Mouse (Mus musculus) CH12.LX (cell line): ENCODE measurements at regions not wholly inside any gene's neighbourhood (a gene's known extent, or its start where the extent isn't known, plus 50 kb on each side); places are given as distances from the start of the nearest gene placed in this dataset.

Source experiments
- DNase-seq: peaks from one replicate; pipeline ENCODE4 v3.0.0-alpha.2; 2013; ENCODE audit errors: extremely low read depth
- H3K27ac ChIP-seq: 2 replicates; pipeline ENCODE4 v1.5.1; 2012; ENCODE audit warnings: low read depth, mild to moderate bottlenecking, control low read depth, moderate library complexity; ENCODE audit not compliant: insufficient read depth
- H3K27me3 ChIP-seq: replicated peaks from 2 replicates; pipeline ENCODE3; 2012; ENCODE audit warnings: inconsistent platforms
- H3K36me3 ChIP-seq, 2 experiments: replicated peaks in 1 of 2; 2 replicates each; pipeline versions ENCODE3 to v1.6.1; 2012; ENCODE audit warnings: inconsistent platforms in 1 of 2, low read length in 1 of 2, mild to moderate bottlenecking in 1 of 2, mixed read lengths in 1 of 2, moderate library complexity in 1 of 2; ENCODE audit not compliant: control insufficient read depth in 1 of 2, insufficient read depth in 1 of 2
- H3K4me1 ChIP-seq, 2 experiments: 2 replicates each; pipeline ENCODE4 v1.6.1; 2012; ENCODE audit warnings: inconsistent platforms in 1 of 2, moderate library complexity in 1 of 2; ENCODE audit not compliant: insufficient read depth in 2 of 2, control insufficient read depth in 1 of 2
- H3K4me2 ChIP-seq: 2 replicates; pipeline ENCODE4 v1.6.1; 2012; ENCODE audit warnings: low read depth, mild to moderate bottlenecking, control low read depth; ENCODE audit not compliant: poor library complexity, insufficient read depth, severe bottlenecking
- H3K4me3 ChIP-seq, 3 experiments: fragments of 150-350 bp in 1 of 3; sonication (generic) in 1 of 3; replicated peaks in 1 of 3; 2 replicates each; pipeline versions ENCODE3 to v1.5.1; 2011 to 2012; ENCODE audit warnings: low read depth in 2 of 3, low read length in 2 of 3, mild to moderate bottlenecking in 2 of 3, moderate library complexity in 2 of 3, control low read depth in 1 of 3, improper control_type of control experiment in 1 of 3, inconsistent platforms in 1 of 3, mixed read lengths in 1 of 3; ENCODE audit not compliant: poor library complexity in 1 of 3
- H3K79me2 ChIP-seq: replicated peaks from 2 replicates; pipeline ENCODE4 v1.6.1; 2012; ENCODE audit warnings: mild to moderate bottlenecking, moderate library complexity; ENCODE audit not compliant: control insufficient read depth, poor library complexity, insufficient read depth, severe bottlenecking; ENCODE audit errors: extremely low read depth
- H3K9ac ChIP-seq: 2 replicates; pipeline ENCODE4 v1.6.1; 2012; ENCODE audit warnings: low read depth, mild to moderate bottlenecking, control low read depth, moderate library complexity; ENCODE audit not compliant: insufficient read depth
- H3K9me3 ChIP-seq: replicated peaks from 2 replicates; pipeline ENCODE3; 2012; ENCODE audit warnings: low read length, inconsistent platforms, mixed read lengths
- BHLHE40 ChIP-seq: IDR thresholded peaks from 2 replicates; pipeline ENCODE4 v1.6.1; 2011; ENCODE audit warnings: mild to moderate bottlenecking, low read depth, low read length, improper control_type of control experiment
- CHD1 ChIP-seq: IDR thresholded peaks from 2 replicates; pipeline ENCODE4 v1.6.1; 2012; ENCODE audit warnings: low read depth, low read length, improper control_type of control experiment, inconsistent platforms
- CHD2 ChIP-seq: IDR thresholded peaks from 2 replicates; pipeline ENCODE4 v1.6.1; 2011; ENCODE audit warnings: low read length, improper control_type of control experiment
- CTCF ChIP-seq, 2 experiments: IDR thresholded peaks in 1 of 2; conservative IDR thresholded peaks in 1 of 2; 2 replicates each; pipeline ENCODE4 v1.5.1; 2011 to 2012; ENCODE audit warnings: low read depth in 2 of 2, low read length in 2 of 2, improper control_type of control experiment in 1 of 2, inconsistent platforms in 1 of 2, mild to moderate bottlenecking in 1 of 2, moderate library complexity in 1 of 2
- ELF1 ChIP-seq: IDR thresholded peaks from 2 replicates; pipeline ENCODE4 v1.6.1; 2014; ENCODE audit warnings: low read depth, mild to moderate bottlenecking, inconsistent platforms, low read length, improper control_type of control experiment
- EP300 ChIP-seq: IDR thresholded peaks from 2 replicates; pipeline ENCODE4 v1.6.1; 2011; ENCODE audit warnings: low read length, improper control_type of control experiment
- GABPA ChIP-seq: IDR thresholded peaks from 2 replicates; pipeline ENCODE4 v1.6.1; 2012; ENCODE audit warnings: low read depth, low read length, improper control_type of control experiment, inconsistent platforms; ENCODE audit not compliant: insufficient replicate concordance
- IRF4 ChIP-seq: IDR thresholded peaks from 2 replicates; pipeline ENCODE4 v1.6.1; 2014; ENCODE audit warnings: low read depth, mild to moderate bottlenecking, inconsistent platforms, low read length, improper control_type of control experiment
- JUND ChIP-seq: conservative IDR thresholded peaks from 2 replicates; pipeline ENCODE4 v1.6.1; 2011; ENCODE audit warnings: low read depth, low read length, improper control_type of control experiment
- KAT2A ChIP-seq: IDR thresholded peaks from 2 replicates; pipeline ENCODE4 v1.6.1; 2012; ENCODE audit warnings: low read length, improper control_type of control experiment, inconsistent platforms; ENCODE audit not compliant: insufficient replicate concordance
- MAX ChIP-seq: IDR thresholded peaks from 2 replicates; pipeline ENCODE4 v1.6.1; 2011; ENCODE audit warnings: low read length, improper control_type of control experiment
- MAZ ChIP-seq: IDR thresholded peaks from 2 replicates; pipeline ENCODE4 v1.6.1; 2012; ENCODE audit warnings: low read depth, mild to moderate bottlenecking, inconsistent platforms, low read length, improper control_type of control experiment, moderate library complexity
- MEF2A ChIP-seq: IDR thresholded peaks from 2 replicates; pipeline ENCODE4 v1.6.1; 2014; ENCODE audit warnings: low read depth, mild to moderate bottlenecking, inconsistent platforms, low read length, improper control_type of control experiment, borderline replicate concordance
- NRF1 ChIP-seq: IDR thresholded peaks from 2 replicates; pipeline ENCODE4 v1.6.1; 2014; ENCODE audit warnings: low read depth, mild to moderate bottlenecking, inconsistent platforms, low read length, improper control_type of control experiment, moderate library complexity
- PAX5 ChIP-seq: IDR thresholded peaks from 2 replicates; pipeline ENCODE4 v1.6.1; 2012; ENCODE audit warnings: low read length, inconsistent platforms, mixed read lengths
- POLR2AphosphoS2 ChIP-seq: IDR thresholded peaks from 2 replicates; pipeline ENCODE4 v1.6.1; 2011; ENCODE audit warnings: low read depth, low read length, improper control_type of control experiment
- RAD21 ChIP-seq: IDR thresholded peaks from 2 replicates; pipeline ENCODE4 v1.6.1; 2011; ENCODE audit warnings: low read depth, mild to moderate bottlenecking, low read length, improper control_type of control experiment, moderate library complexity
- SIN3A ChIP-seq: IDR thresholded peaks from 2 replicates; pipeline ENCODE4 v1.6.1; 2012; ENCODE audit warnings: low read length, improper control_type of control experiment, inconsistent platforms
- SMC3 ChIP-seq: IDR thresholded peaks from 2 replicates; pipeline ENCODE4 v1.6.1; 2011; ENCODE audit warnings: low read depth, low read length, improper control_type of control experiment
- TCF12 ChIP-seq: IDR thresholded peaks from 2 replicates; pipeline ENCODE4 v1.6.1; 2014; ENCODE audit warnings: low read depth, mild to moderate bottlenecking, inconsistent platforms, low read length, improper control_type of control experiment
- UBTF ChIP-seq: IDR thresholded peaks from 2 replicates; pipeline ENCODE4 v1.6.1; 2012; ENCODE audit warnings: low read depth, mild to moderate bottlenecking, inconsistent platforms, low read length, improper control_type of control experiment, moderate library complexity
- ZKSCAN1 ChIP-seq: IDR thresholded peaks from 2 replicates; pipeline ENCODE4 v1.6.1; 2012; ENCODE audit warnings: low read depth, inconsistent platforms, low read length, improper control_type of control experiment, borderline replicate concordance
- ZNF384 ChIP-seq: IDR thresholded peaks from 2 replicates; pipeline ENCODE4 v1.6.1; 2012; ENCODE audit warnings: low read depth, low read length, improper control_type of control experiment, inconsistent platforms
- dilution Hi-C: fragments of 300-500 bp; cut with MboI; formaldehyde crosslinking; loops from 2 replicates; pipeline ENCODE4 v1.14.3; 2020; ENCODE audit warnings: low sequenced_read_pairs; ENCODE audit not compliant: extremely low pct_unique_long_range_greater_than_20kb, extremely low pct_ligation_motif_present
- in situ Hi-C: fragments of 300-500 bp; cut with MboI; formaldehyde crosslinking; loops from 3 replicates; pipeline ENCODE4 v1.14.3; 2019; ENCODE audit warnings: low sequenced_read_pairs, low pct_ligation_motif_present, low pct_unique_long_range_greater_than_20kb, mixed read lengths

DNA sequence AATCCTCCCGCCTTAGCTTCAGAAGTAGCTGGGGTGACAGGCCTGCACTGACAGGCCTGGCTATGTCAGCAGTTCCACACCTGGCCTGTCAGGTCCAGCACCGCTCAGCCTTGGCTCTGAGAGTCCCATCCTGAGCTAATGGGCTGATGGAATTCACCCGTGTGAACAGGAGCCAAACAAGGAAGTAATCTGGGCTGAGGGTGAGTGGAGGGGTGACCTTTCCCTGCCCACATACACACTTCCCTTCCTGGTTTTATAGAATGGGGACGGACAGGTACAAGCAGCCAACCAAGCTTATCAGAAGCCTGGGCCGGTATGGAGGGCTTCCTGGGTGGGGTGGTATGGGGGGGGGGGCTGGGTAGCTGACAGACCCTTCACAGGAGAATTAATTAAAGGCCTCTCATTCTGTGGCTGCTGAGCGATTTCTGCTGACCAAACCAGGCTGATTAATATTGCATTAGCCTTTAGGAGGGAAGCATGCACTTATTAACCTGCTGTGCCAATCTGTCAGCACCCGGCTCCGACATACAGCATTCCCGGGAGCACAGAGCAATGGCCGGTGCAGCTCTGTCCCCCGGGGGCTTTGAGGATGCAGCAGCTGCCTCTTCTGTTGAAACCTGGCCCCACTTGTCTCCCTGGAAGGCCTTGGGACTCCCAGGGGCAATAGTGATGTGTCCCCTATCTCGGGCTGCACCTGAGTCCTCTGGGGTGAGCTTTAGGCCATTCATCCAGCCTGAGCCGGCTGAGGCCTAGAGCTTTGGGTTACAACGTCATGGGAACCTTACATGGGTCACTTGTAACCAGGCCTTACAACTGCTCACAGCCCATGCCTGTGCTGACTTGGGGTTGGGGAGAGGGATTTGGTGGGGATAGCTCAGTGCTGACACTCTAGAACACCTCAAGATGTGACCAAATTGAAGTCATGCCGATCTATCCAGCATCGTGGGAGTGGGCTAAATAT is 95.2 kb downstream of the Micall2 start:
- no peak for DNase-seq
- H3K4me2 ChIP-seq, result no peak overlapping the region
- no peak overlapping the region for H3K4me3 ChIP-seq
- TF ChIP-seq ZNF384 (no peak), CHD2 (no peak), KAT2A (no peak), CHD1 (no peak), EP300 (no peak), ELF1 (no peak), MEF2A (no peak), PAX5 (no peak), SIN3A (no peak), IRF4 (no peak)
- no peaks in the 10 kb centered on the region for H3K4me1 ChIP-seq
- peaks cover 12% of the 10 kb centered on the region for H3K9me3 ChIP-seq
- H3K27ac ChIP-seq, result no peak overlapping the region
- H3K79me2 ChIP-seq, result no peaks in the 10 kb centered on the region
- H3K27me3 ChIP-seq, result peaks cover 73% of the 10 kb centered on the region
- dilution Hi-C loops, result no loop called here
- in situ Hi-C loops, result loop anchor here (10.0 kb wide), 1 partner anchor 46 kb away; no protein-coding TSS in a partner anchor
- H3K9ac ChIP-seq, result no peak overlapping the region
- no peaks in the 10 kb centered on the region for H3K36me3 ChIP-seq

DNA sequence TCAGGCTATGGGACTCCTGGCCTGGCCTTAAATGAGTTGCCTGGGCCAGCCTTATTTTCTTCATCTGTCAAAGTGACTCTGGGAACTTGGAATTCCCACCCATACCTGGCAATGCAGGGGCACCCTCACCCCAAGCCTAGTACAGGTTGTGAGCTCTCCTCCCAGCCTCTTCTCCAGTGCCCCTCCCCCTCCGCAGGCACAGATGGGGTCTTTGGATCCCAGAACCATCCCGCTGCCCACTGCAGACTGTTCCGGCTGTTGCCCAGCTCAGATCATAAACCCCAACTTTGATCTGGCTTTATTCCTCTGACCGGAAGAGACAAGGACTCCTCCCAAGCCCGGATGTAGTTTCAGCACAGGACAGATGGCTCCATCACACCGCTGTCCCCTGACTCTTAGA is 91.3 kb downstream of the Micall2 start:
- no peak for TF ChIP-seq JUND
- TF ChIP-seq RAD21, result no peak
- TF ChIP-seq GABPA, result no peak
- TF ChIP-seq EP300, result no peak
- no peak for TF ChIP-seq CTCF (conservative IDR thresholded peaks at IDR 0.05 in 1 of 2, IDR thresholded peaks at IDR 0.05 in 1 of 2; ENCODE audit: low read depth in 2 of 2, low read length in 2 of 2)
- TF ChIP-seq ELF1, result no peak
- TF ChIP-seq SMC3, result no peak
- TF ChIP-seq NRF1, result no peak
- no peak for TF ChIP-seq MAX
- no peak for TF ChIP-seq PAX5
- TF ChIP-seq BHLHE40, result no peak
- TF ChIP-seq TCF12, result no peak
- TF ChIP-seq POLR2AphosphoS2, result no peak
- TF ChIP-seq UBTF, result no peak
- TF ChIP-seq MAZ, result no peak
- no peak for TF ChIP-seq ZKSCAN1
- TF ChIP-seq ZNF384, result no peak
- dilution Hi-C loops (no loop called here), in situ Hi-C loops (loop anchor here (10.0 kb wide), 1 partner anchor 50 kb away; no protein-coding TSS in a partner anchor)
- Histone ChIP-seq H3K36me3 (no peaks in the 10 kb centered on the region), H3K79me2 (no peaks in the 10 kb centered on the region), H3K4me3 (no peak overlapping the region), H3K9ac (no peak overlapping the region), H3K27ac (no peak overlapping the region), H3K27me3 (peaks cover 81% of the 10 kb centered on the region), H3K4me1 (no peaks in the 10 kb centered on the region), H3K4me2 (no peak overlapping the region), H3K9me3 (peaks cover 8% of the 10 kb centered on the region)
- DNase-seq, result no peak
